8 mouse cellular contexts compared by ENCODE assay signal in genomic region chr7:34230116-34230515, GRCm38 (mm10). TPM values are rescaled to one million over a fixed set of nuclear protein-coding genes. Genes with fewer than 3 reads are reported as not detected.
DNase-seq lines count a peak whose midpoint lies in the region; ATAC-seq lines count a peak whose summit lies in the region.

Gpi1 (minus strand) TSS chr7:34230336.

- 0 out of 2 replicates have a peak, but pooled peaks cover 6% of the 10 kb centered on the region for H3K36me3 ChIP-seq in hindbrain, embryonic 11.5 days (ENCODE audit: control insufficient read depth, insufficient read depth, low read length)

- peak within 1 kb of the TSS; percentile 58 for H3K4me2 ChIP-seq in hindbrain, embryonic 11.5 days (replicated peaks; ENCODE audit: low read depth, low read length)

- ATAC-seq in hindbrain, embryonic 11.5 days (ENCODE audit: low FRiP score): peak; percentile 73

- under 1% methylated on average over 30 of the region's 39 CpGs for WGBS in hindbrain, embryonic 11.5 days

- peak; percentile 81 for DNase-seq in T-cell, adult 2 months (ENCODE audit: low spot score)
- peak; percentile 83 to 90 for DNase-seq in cerebellum, postnatal 10 days
- peak; percentile 43 to 77 for DNase-seq in frontal cortex, postnatal 10 days (ENCODE audit: low spot score in 2 of 2)
- DNase-seq in hindbrain, embryonic 11.5 days (ENCODE audit: low spot score): peak; percentile 91
- DNase-seq in layer of hippocampus, postnatal 14 days (ENCODE audit: low spot score in 2 of 2): peak; percentile 65 to 76
- peak; percentile 83 for DNase-seq in lung, postnatal 14 days
- peak; percentile 85 for DNase-seq in ovary, postnatal 36 days (ENCODE audit: low spot score)
- peak; percentile 87 for DNase-seq in thymus, postnatal 14 days

- H3K9ac ChIP-seq in hindbrain, embryonic 11.5 days (ENCODE audit: low read depth, low read length): peak within 1 kb of the TSS; percentile 64

- H3K27me3 ChIP-seq in hindbrain, embryonic 11.5 days (ENCODE audit: control insufficient read depth, insufficient read depth, low read length): no peaks in the 10 kb centered on the region

- 0 out of 2 replicates have a peak, but pooled peaks cover 2% of the 10 kb centered on the region for H3K4me1 ChIP-seq in hindbrain, embryonic 11.5 days (replicated peaks; ENCODE audit: control insufficient read depth, insufficient read depth, low read length)

- no peaks in the 10 kb centered on the region for H3K9me3 ChIP-seq in hindbrain, embryonic 11.5 days (ENCODE audit: control insufficient read depth, low read length)

- peak within 1 kb of the TSS; percentile 65 for H3K4me3 ChIP-seq in hindbrain, embryonic 11.5 days (ENCODE audit: low read depth, low read length)

- peak within 1 kb of the TSS; percentile 40; the same call in 1 of the 2 replicates for H3K27ac ChIP-seq in hindbrain, embryonic 11.5 days (ENCODE audit: low read depth, low read length)

RNA-seq across cellular contexts. Expression of gene Gpi1, which starts in this region (rescaled TPM):
- 267 and 282 TPM in 2 replicates for polyA plus RNA-seq in hindbrain, embryonic 11.5 days (2014; fragmentation: Nextera tagmentation; extraction: Ambion mirVana)
- total RNA-seq in layer of hippocampus, postnatal 14 days (2021): 100 to 1,000 TPM; 842 to 844 TPM

Comparison
In these comparisons a context has a peak if more than half of its experiments do, and no peak if none do; other contexts are left out.
1. Peak in every context shown above with its lines: DNase-seq, ATAC-seq, H3K4me3 ChIP-seq and H3K27ac ChIP-seq.